Mouse (Mus musculus) brown adipose tissue, adult 24 weeks (tissue): Measurements from ENCODE around the gene Aph1b. TPM values are rescaled to one million over a fixed set of nuclear protein-coding genes. Genes with fewer than 3 reads are reported as not detected.
"Not testable (repeated sequence)": the region's sequence is repeated elsewhere in the genome, so short reads cannot be mapped to it uniquely, and the experiment has no call there.

Experiments
- H3K27ac ChIP-seq: fragments of 200-500 bp; replicated peaks from 2 replicates; pipeline ENCODE4 v1.5.1; 2012; ENCODE audit warnings: low read depth, mild to moderate bottlenecking, low read length
- H3K4me1 ChIP-seq: fragments of 200-500 bp; 2 replicates; pipeline ENCODE4 v1.6.1; 2012; ENCODE audit warnings: low read length, mixed read lengths; ENCODE audit not compliant: control insufficient read depth, insufficient read depth, insufficient read length
- H3K4me3 ChIP-seq: fragments of 200-500 bp; 2 replicates; pipeline ENCODE4 v1.5.1; 2012; ENCODE audit warnings: low read depth, mild to moderate bottlenecking, low read length, moderate library complexity; ENCODE audit not compliant: insufficient read depth
- polyA plus RNA-seq: library from polyadenylated mRNA; stranded (reverse); fragments of >200 nt; gene quantifications from 2 replicates; pipeline ENCODE4 v1.2.4, GENCODE M21; 2012; ENCODE audit not compliant: missing spikeins, insufficient read depth, insufficient read length

Aph1b gene
- polyA plus RNA-seq: 9.2 and 11.9 TPM in 2 replicates

- Histone ChIP-seq H3K27ac (peak within 1 kb of the TSS; percentile 32), H3K4me3 (peak within 1 kb of the TSS; percentile 75), H3K4me1 (no peaks in the 10 kb centered on the region)
Measured at GRCm38 (mm10) chr9:66795464-66796324, at the start of gene Aph1b. Gene Aph1b, minus strand, starts transcription at chr9:66795490.

DNA sequence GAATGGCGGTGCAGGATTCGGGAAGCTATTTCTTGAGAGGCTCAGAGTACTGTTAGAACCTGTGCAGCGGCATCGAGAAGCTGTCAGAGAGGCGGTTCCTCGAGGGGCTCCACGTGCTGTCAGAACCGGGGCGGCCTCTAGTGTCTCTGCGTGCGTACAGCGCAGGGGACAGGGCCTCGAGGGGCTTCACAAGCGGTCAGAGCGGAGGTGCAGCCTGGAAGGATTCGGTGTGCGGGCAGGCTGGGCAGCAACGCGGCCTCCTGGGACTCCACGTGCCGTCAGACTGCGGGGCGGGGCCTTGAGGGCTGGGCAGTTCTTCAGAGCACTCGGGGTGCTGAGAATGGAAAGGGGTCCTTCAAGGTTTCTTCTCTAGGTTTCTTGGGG is 39.8 kb upstream of the Aph1b start:
- peak overlapping the region; percentile 62 for H3K4me3 ChIP-seq
- no peak overlapping the region for H3K27ac ChIP-seq
- H3K4me1 ChIP-seq: peaks cover 2% of the 10 kb centered on the region; the same call in 1 of the 2 replicates

DNA sequence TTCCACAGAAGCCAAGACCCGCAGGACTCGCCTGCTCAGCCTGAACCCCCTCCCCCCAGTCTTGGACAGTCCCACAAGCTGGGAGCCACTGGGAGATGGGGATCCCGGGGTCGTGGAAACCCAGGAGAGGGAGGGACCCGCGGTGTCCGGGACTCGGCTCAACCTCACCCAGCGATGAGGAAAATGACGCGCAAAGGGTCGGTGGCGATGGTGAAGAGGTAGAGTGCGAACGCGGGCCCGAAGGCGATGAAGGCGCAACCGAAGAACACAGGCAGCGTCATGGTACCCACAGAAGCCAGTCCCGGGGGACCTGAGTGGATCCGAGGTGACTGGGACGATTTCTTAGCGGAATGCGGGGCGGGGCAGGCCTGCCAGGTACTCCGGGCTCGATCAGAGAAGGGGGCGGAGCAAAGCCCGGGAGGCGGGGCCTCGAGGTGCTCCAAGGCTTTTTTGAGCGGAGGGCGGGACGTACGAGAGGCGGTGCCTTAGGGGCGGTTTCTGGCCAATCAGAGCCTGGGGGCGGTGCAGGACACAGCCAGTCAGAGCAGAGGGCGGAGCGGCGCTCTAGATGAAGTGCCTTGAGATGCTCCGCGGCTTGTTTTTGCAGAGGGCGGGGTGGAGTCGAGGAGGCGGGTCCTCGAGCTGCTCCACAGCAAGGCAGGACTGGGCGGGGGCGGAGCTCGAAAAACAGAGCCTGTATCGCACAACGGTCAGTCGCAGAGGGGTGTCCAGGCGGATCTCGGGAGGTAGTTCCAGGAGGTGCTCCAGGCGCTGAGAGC is 39.2 kb upstream of the Aph1b start, which contains the start of gene Aph1c:
Gene Aph1c, minus strand, starts transcription at position 409 of the 779 bp plus-strand sequence.
- 0 out of 2 replicates have a peak within 1 kb of the TSS, but pooled peaks have one; percentile 14 for H3K27ac ChIP-seq
- H3K4me3 ChIP-seq: peak within 1 kb of the TSS; percentile 76
- H3K4me1 ChIP-seq: peaks cover 2% of the 10 kb centered on the region; the same call in 1 of the 2 replicates

DNA sequence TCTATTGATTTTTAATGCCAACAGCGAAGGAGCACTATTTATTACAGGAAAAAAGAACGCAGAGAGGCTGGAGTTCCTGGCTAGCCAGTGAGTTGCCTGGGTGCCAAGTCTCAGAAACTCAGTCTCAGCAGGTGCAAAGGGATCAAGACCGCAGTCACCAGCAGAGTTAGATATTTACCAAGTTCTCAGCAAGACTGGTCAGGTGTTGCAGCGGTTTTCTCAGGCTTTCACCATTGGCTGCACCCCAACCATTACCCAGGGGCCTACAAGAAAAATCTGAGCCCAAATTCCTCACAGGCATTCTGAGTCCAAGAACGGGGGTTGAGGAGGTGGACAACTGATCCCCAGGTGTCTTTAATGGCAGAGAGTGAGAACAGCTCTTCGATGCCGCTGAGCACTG is 38.6 kb upstream of the Aph1b start:
- Histone ChIP-seq H3K27ac (0 out of 2 replicates have a peak overlapping the region, but pooled peaks have one; percentile 14), H3K4me1 (peaks cover 2% of the 10 kb centered on the region; the same call in 1 of the 2 replicates), H3K4me3 (peak overlapping the region; percentile 76)

DNA sequence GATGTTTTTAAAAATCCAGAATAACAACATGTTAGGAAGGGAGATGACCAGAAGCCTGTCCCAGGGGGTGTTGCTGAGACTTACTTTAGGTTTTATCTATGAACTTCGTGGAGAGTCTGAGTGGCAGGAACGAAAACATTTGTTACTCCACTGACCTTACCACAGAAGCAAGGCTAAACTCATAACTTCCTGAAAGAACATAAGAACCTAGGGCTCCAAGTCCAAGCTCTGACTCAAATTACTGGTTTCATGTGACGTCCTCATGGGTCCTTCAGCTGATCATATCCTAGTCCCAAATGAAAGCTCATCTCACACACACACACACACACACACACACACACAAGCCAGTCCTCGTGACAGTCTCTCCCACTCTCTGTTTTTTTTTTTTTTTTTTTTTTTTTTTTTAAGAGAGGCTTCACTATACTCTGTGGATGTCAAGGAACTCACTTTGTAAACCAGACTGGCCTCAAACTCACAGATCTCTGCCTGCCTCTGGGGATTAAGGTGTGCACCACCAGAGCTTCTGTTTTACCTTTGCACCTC is 37.1 kb upstream of the Aph1b start:
- H3K27ac ChIP-seq: peak overlapping the region; percentile 54; the same call in 1 of the 2 replicates
- no peak overlapping the region for H3K4me3 ChIP-seq
- peaks cover 2% of the 10 kb centered on the region; the same call in 1 of the 2 replicates for H3K4me1 ChIP-seq

GRCm38 (mm10) chr9:66825990-66826389 is 30.7 kb upstream of the Aph1b start:
- H3K4me1 ChIP-seq: no peaks in the 10 kb centered on the region
- no peak overlapping the region for H3K27ac ChIP-seq
- no peak overlapping the region for H3K4me3 ChIP-seq

- H3K4me1 ChIP-seq, H3K27ac ChIP-seq, H3K4me3 ChIP-seq: not testable (repeated sequence)
Measured at GRCm38 (mm10) chr9:66822255-66822654, 27.0 kb upstream of the Aph1b start.

DNA sequence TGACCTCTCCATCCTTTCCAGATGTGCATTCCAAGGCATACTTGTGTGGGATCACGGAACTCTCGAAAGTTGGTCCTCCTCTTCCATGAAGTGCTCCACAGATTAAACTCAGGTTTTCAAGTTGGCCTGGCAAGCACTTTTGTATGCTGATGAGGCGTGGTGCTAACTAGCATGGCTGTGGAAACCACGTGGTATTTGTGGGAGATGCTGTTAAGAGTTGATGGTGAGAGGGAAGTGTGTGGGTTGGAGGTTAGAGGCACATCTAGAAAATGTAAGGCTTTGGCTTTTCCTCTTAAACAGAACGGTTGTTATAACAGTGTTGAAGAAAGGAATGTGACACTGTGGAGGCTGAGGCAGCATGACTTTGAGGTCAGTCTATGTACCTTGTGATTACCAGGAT is 25.7 kb upstream of the Aph1b start:
- Histone ChIP-seq H3K4me3 (no peak overlapping the region), H3K4me1 (no peaks in the 10 kb centered on the region), H3K27ac (no peak overlapping the region)

- Histone ChIP-seq H3K4me1 (no peaks in the 10 kb centered on the region), H3K4me3 (no peak overlapping the region), H3K27ac (no peak overlapping the region)
Measured at GRCm38 (mm10) chr9:66813392-66813791, 18.1 kb upstream of the Aph1b start.

DNA sequence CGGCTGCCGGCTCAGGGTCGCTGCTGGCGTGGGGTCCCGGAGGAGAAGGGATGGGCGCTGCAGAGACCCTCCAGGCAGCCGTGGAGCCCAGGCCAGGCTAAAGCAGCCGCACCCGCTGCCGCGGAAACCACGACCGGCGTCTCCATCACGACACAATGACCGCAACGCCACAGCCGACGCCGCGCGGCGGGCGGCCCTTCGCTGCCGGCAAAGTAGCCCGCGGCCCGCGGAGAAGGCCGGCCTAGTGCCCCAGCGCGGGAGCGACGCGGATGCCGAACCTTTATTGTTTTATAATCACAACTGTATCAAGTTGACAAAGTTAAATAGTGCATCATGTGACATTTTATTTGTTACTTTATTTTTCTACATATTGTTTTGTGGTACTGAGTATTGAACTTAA is 10.7 kb upstream of the Aph1b start:
- not testable (repeated sequence) for H3K27ac ChIP-seq, H3K4me1 ChIP-seq
- H3K4me3 ChIP-seq: peak overlapping the region; percentile 30; the same call in 1 of the 2 replicates

DNA sequence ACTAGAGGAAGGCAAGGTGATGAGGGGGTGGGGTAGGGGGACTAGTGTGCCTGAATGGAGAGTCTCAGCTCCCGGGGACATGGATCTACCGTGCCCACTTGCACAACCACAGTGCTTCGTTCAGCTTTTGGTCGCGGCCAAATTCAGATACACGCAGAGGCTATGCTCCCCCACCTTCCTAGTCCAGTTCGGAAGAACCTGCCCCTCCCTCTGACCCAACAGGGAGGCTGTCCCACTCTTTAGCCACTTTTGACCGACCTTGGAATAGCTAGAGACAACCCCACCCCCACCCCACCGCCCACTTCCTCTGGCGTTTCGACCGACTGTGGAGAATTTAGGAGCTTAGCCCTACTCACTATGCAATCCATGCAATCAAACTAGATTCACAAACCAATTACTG is 6.7 kb upstream of the Aph1b start:
- no peak overlapping the region for H3K4me3 ChIP-seq
- H3K4me1 ChIP-seq: no peaks in the 10 kb centered on the region; the same call in 1 of the 2 replicates
- H3K27ac ChIP-seq: no peak overlapping the region

DNA sequence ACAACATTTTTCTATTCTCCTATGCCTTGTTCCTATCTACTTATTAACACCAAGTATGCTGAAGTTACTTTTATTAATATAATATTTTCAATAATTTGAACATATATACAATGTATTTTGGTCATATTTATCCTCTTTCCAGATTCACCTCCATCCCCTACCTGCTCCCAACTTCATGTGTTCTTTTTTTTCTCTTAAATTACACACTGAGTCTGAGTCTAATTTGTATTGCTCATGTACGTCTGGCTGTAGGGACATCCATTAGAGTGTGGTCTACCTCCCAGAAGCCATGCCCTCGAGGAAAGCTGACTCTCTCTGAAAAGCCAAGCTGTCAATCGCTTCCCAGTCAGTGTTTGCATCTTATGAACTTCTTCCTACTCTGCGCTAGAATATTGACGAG is 1.4 kb upstream of the Aph1b start, which contains the start of gene Gm10647:
Gene Gm10647, plus strand, starts transcription at position 301 of the 400 bp plus-strand sequence.
- Histone ChIP-seq H3K4me3 (peak within 1 kb of the TSS; percentile 45), H3K27ac (no peak within 1 kb of the TSS)

DNA sequence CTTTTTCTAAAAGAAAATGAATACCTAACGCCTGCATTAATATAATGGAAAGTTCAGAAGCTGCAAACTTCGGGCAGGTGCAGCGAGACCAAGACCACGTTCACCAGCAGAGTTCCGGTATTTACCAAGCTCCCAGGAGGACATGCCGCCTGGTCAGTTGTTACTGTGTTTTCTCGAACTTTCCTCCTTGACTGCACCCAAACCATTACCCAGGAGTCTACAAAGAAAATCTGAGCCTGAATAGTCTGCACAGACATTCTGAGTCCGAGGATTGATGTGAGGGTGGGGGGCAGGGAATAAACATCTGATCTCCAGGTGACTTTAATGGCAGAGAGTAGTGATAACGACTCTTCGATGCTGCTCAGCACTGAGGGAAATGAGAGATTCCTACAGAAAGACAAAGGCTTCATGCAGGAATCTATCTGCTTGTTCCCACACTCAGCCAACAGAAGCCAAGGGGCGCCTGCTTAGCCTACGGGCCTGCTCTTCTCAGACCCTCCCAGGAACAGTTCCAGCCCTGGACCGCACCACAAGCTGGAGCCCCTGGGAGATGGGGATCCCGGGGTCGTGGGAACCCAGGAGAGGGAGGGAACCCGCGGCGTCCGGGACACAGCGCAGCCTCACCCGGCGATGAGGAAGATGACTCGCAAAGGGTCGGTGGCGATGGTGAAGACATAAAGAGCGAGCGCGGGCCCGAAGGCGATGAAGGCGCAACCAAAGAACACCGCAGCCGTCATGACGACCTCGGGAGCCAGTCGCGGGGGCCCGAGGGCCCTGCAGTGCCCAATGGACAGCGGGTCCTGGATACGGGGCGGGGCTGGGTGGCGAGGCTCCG is 444 bp downstream of the Aph1b start:
- Histone ChIP-seq H3K4me3 (peak overlapping the region; percentile 75), H3K4me1 (no peaks in the 10 kb centered on the region), H3K27ac (peak overlapping the region; percentile 9; the same call in 1 of the 2 replicates)

More for the DNA sequence above, 1.4 kb upstream of the Aph1b start, which contains the start of gene Gm10647:
- H3K4me1 ChIP-seq: no peaks in the 10 kb centered on the region

DNA sequence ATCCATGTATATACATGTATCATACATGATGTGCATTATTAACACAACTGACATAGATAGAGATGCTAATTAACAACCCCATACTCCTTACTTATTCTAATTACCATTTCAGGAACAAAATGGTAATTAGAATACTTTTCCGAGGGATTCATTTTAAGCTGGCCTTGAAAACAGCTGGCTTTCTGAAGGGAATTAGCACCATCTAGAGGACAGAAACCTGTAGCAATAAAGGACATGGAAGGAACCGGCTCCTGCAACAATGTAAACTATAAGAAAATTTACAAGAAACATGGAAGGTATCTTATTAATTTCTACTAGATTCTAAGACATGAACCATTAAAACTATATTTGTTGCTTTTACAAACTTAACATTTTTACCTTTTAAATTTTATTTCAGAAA is 7.5 kb downstream of the Aph1b start:
- Histone ChIP-seq H3K4me1 (no peaks in the 10 kb centered on the region), H3K4me3 (no peak overlapping the region), H3K27ac (no peak overlapping the region)
